Comparison of ENCODE assay signal across 8 mouse cellular contexts in the genomic region with DNA sequence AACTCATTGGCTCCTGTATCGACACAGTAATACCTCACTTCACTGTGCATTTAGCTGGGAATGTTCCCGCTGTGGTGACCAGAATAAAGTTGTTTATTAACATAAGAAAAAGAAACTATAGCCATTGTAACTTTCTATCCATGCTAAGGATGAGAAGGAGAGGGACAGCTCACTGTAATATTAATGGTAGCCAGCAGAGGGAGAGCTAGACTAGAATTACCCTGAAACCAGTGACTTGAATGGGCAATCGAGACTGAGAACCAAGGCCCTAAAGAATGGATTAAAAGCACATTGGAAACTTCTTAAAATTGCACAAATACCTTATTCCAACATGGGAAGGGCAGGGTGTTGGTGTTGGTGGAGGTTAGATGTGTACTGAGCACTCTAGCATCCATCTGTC. TPM values are rescaled to one million over a fixed set of nuclear protein-coding genes. Genes with fewer than 3 reads are reported as not detected.
DNase-seq lines count a peak whose midpoint lies in the region.

No protein-coding gene starts in this region.

- peak; percentile 60 for DNase-seq in adrenal gland, postnatal 10 days
- no peak for DNase-seq in adrenal gland, adult 8-10 months
- peak; percentile 23 for DNase-seq in left cerebral cortex, adult 11 months (ENCODE audit: low spot score)
- no peak for DNase-seq in left cerebral cortex, adult 8-10 months (ENCODE audit: low spot score in 2 of 2)
- DNase-seq in Muller cell, postnatal 12 days (ENCODE audit: inconsistent ontology term), result peak; percentile 24
- DNase-seq in forelimb bud, embryonic 11.5 days (ENCODE audit: low read depth, low spot score), result peak; percentile 37
- peak; percentile 49 for DNase-seq in retina, postnatal 1 day
- DNase-seq in heart, adult 11 months, result no peak

RNA-seq across cellular contexts. Expression of gene Tgm6, which starts 44.0 kb away (rescaled TPM):
- total RNA-seq in adrenal gland, postnatal 10 days (2021), result not detected
- not detected for total RNA-seq in adrenal gland, adult 8-10 months (2022)
- total RNA-seq in left cerebral cortex, adult 8-10 months (2022), result under 1 TPM in 3 of 4 experiments, not detected in 1; 0.09 to 0.26 (median 0.23) TPM

RNA-seq across cellular contexts. Expression of gene Tgm3, which starts 56.1 kb away (rescaled TPM):
- total RNA-seq in adrenal gland, postnatal 10 days (2021), result under 1 TPM in 1 of 2 experiments, not detected in 1; 0.15 TPM
- total RNA-seq in adrenal gland, adult 8-10 months (2022), result 1 to 10 TPM in 2 of 4 experiments, under 1 TPM in 2; 0.12 to 7.0 (median 2.5) TPM
- total RNA-seq in left cerebral cortex, adult 8-10 months (2022), result 1 to 10 TPM; 2.4 to 3.1 (median 2.6) TPM

Comparison
In these comparisons a context has a peak if more than half of its experiments do, and no peak if none do; other contexts are left out.
1. DNase-seq: peak in adrenal gland, postnatal 10 days (single experiment), left cerebral cortex, adult 11 months (single experiment), Muller cell, postnatal 12 days (single experiment), forelimb bud, embryonic 11.5 days (single experiment) and retina, postnatal 1 day (single experiment); none in adrenal gland, adult 8-10 months (single experiment), left cerebral cortex, adult 8-10 months (0 of 2) and heart, adult 11 months (single experiment).